Mouse (Mus musculus): Measurements from ENCODE around the gene Rtp2.

DNA sequence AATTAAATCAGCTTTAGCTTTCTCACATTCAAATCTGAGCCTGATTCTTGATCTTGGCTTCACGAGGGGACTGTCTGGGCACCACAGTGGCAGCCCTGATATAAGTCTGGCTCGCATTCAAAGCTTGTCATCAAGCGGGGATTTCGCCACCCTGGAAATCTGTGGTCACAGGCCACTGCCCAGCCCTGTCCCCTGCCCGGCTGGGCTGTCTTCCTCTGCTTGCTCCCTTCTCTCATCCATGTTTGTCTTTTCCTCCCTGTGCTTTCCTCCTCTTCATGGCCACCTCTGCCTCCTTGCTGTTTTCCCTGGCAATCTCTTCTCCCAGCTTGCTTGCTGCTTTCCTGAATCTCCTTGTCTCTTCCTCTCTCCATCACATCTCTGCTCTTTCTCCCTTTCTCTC lies 34.7 kb downstream of the Rtp2 start:
- TF ChIP-seq CTCF (IDR thresholded peaks at IDR 0.05; ENCODE audit: borderline replicate concordance, insufficient read depth, low read length) (no peak), POLR2A (IDR thresholded peaks at IDR 0.05; ENCODE audit: low read depth, low read length) (no peak)

All from embryonic fibroblast, embryonic 13.5 days (primary cell).